Mouse (Mus musculus) bone marrow macrophage, adult 2 months (primary cell): ENCODE measurements at regions not wholly inside any gene's neighbourhood (a gene's known extent, or its start where the extent isn't known, plus 50 kb on each side); places are given as distances from the start of the nearest gene placed in this dataset.

Experiments used
- H3K27ac ChIP-seq: 2 replicates; pipeline ENCODE4 v1.5.1; 2012; ENCODE audit warnings: low read depth, low read length; ENCODE audit not compliant: insufficient read depth
- H3K4me1 ChIP-seq: 2 replicates; pipeline ENCODE4 v1.6.1; 2012; ENCODE audit warnings: low read length; ENCODE audit not compliant: control insufficient read depth, insufficient read depth
- H3K4me3 ChIP-seq: 2 replicates; pipeline ENCODE4 v1.5.1; 2012; ENCODE audit warnings: mild to moderate bottlenecking, low read length, moderate library complexity; ENCODE audit not compliant: insufficient read depth
- CTCF ChIP-seq: IDR thresholded peaks from 2 replicates; pipeline ENCODE4 v1.5.1; 2012; ENCODE audit warnings: low read depth, mild to moderate bottlenecking, low read length, moderate library complexity
- POLR2A ChIP-seq: IDR thresholded peaks from 2 replicates; pipeline ENCODE4 v1.6.1; 2012; ENCODE audit warnings: mild to moderate bottlenecking, low read depth, low read length, borderline replicate concordance

GRCm38 (mm10) chr13:6119703-6120102, 258.4 kb downstream of the Klf6 start:
- TF ChIP-seq CTCF, result no peak
- TF ChIP-seq POLR2A, result no peak
- Histone ChIP-seq H3K4me1 (peaks cover 6% of the 10 kb centered on the region), H3K27ac (peak overlapping the region; percentile 12; the same call in 1 of the 2 replicates), H3K4me3 (no peak overlapping the region)

- H3K4me1 ChIP-seq, result peaks cover 8% of the 10 kb centered on the region
- TF ChIP-seq CTCF (no peak), POLR2A (no peak)
- H3K27ac ChIP-seq, result no peak overlapping the region
- no peak overlapping the region for H3K4me3 ChIP-seq
These were observed 266.0 kb downstream of the Klf6 start for GRCm38 (mm10) chr13:6127311-6127710.

- TF ChIP-seq POLR2A, result no peak
- no peak for TF ChIP-seq CTCF
- peaks cover 8% of the 10 kb centered on the region for H3K4me1 ChIP-seq
- H3K4me3 ChIP-seq, result no peak overlapping the region
- no peak overlapping the region for H3K27ac ChIP-seq
These were observed 267.6 kb downstream of the Klf6 start for GRCm38 (mm10) chr13:6128903-6129302.

- peaks cover 8% of the 10 kb centered on the region for H3K4me1 ChIP-seq
- no peak for TF ChIP-seq POLR2A
- TF ChIP-seq CTCF, result no peak
- no peak overlapping the region for H3K27ac ChIP-seq
- no peak overlapping the region for H3K4me3 ChIP-seq
These were observed 270.1 kb downstream of the Klf6 start for GRCm38 (mm10) chr13:6131363-6131762.

- H3K27ac ChIP-seq, result no peak overlapping the region
- no peaks in the 10 kb centered on the region for H3K4me1 ChIP-seq
- H3K4me3 ChIP-seq, result no peak overlapping the region
- TF ChIP-seq CTCF, result no peak
- TF ChIP-seq POLR2A, result no peak
These were observed 275.9 kb downstream of the Klf6 start for GRCm38 (mm10) chr13:6137170-6137569.

GRCm38 (mm10) chr13:6142771-6143170, 281.5 kb downstream of the Klf6 start:
- Histone ChIP-seq H3K4me1 (no peaks in the 10 kb centered on the region), H3K4me3 (no peak overlapping the region), H3K27ac (no peak overlapping the region)
- TF ChIP-seq POLR2A (no peak), CTCF (no peak)

- no peak for TF ChIP-seq CTCF
- H3K4me3 ChIP-seq, result no peak overlapping the region
- H3K27ac ChIP-seq, result no peak overlapping the region
- H3K4me1 ChIP-seq, result no peaks in the 10 kb centered on the region
These were observed 292.4 kb downstream of the Klf6 start for GRCm38 (mm10) chr13:6153657-6154056.

GRCm38 (mm10) chr13:6156191-6156590, 294.9 kb downstream of the Klf6 start:
- H3K4me1 ChIP-seq, result no peaks in the 10 kb centered on the region
- H3K27ac ChIP-seq, result no peak overlapping the region
- TF ChIP-seq CTCF (no peak), POLR2A (no peak)
- H3K4me3 ChIP-seq, result no peak overlapping the region

- Histone ChIP-seq H3K27ac (no peak overlapping the region), H3K4me1 (no peaks in the 10 kb centered on the region), H3K4me3 (no peak overlapping the region)
- TF ChIP-seq CTCF, result no peak
- TF ChIP-seq POLR2A, result no peak
These were observed 295.7 kb downstream of the Klf6 start for GRCm38 (mm10) chr13:6157029-6157428.

- Histone ChIP-seq H3K27ac (no peak overlapping the region), H3K4me1 (no peaks in the 10 kb centered on the region), H3K4me3 (no peak overlapping the region)
- TF ChIP-seq POLR2A, result no peak
These were observed 296.7 kb downstream of the Klf6 start for GRCm38 (mm10) chr13:6157946-6158345.

- no peak overlapping the region for H3K4me3 ChIP-seq
- no peak overlapping the region for H3K27ac ChIP-seq
- no peaks in the 10 kb centered on the region for H3K4me1 ChIP-seq
- TF ChIP-seq CTCF (no peak), POLR2A (no peak)
These were observed 298.1 kb downstream of the Klf6 start for GRCm38 (mm10) chr13:6159412-6159811.
